Mouse (Mus musculus) ES-CJ7 (cell line): ENCODE measurements around the gene Nme8.

Experiments used
- DNase-seq: peaks from one replicate; pipeline ENCODE4 v3.0.0; 2011; ENCODE audit warnings: low read depth, low spot score

Gene Nme8

GRCm38 (mm10) chr13:19595141-19595540 lies 102.5 kb downstream of the Nme8 start:
- no peak for DNase-seq
